Mouse (Mus musculus) CH12.LX (cell line): ENCODE results near the gene Itpka. TPM values are rescaled to one million over a fixed set of nuclear protein-coding genes. Genes with fewer than 3 reads are reported as not detected.

ENCODE experiments used
- DNase-seq: peaks from one replicate; pipeline ENCODE4 v3.0.0-alpha.2; 2013; ENCODE audit errors: extremely low read depth
- H3K27ac ChIP-seq: 2 replicates; pipeline ENCODE4 v1.5.1; 2012; ENCODE audit warnings: low read depth, mild to moderate bottlenecking, control low read depth, moderate library complexity; ENCODE audit not compliant: insufficient read depth
- H3K27me3 ChIP-seq: replicated peaks from 2 replicates; pipeline ENCODE3; 2012; ENCODE audit warnings: inconsistent platforms
- H3K36me3 ChIP-seq, 2 experiments: replicated peaks in 1 of 2; 2 replicates each; pipeline versions ENCODE3 to v1.6.1; 2012; ENCODE audit warnings: inconsistent platforms in 1 of 2, low read length in 1 of 2, mild to moderate bottlenecking in 1 of 2, mixed read lengths in 1 of 2, moderate library complexity in 1 of 2; ENCODE audit not compliant: control insufficient read depth in 1 of 2, insufficient read depth in 1 of 2
- H3K4me1 ChIP-seq, 2 experiments: 2 replicates each; pipeline ENCODE4 v1.6.1; 2012; ENCODE audit warnings: inconsistent platforms in 1 of 2, moderate library complexity in 1 of 2; ENCODE audit not compliant: insufficient read depth in 2 of 2, control insufficient read depth in 1 of 2
- H3K4me2 ChIP-seq: 2 replicates; pipeline ENCODE4 v1.6.1; 2012; ENCODE audit warnings: low read depth, mild to moderate bottlenecking, control low read depth; ENCODE audit not compliant: poor library complexity, insufficient read depth, severe bottlenecking
- H3K4me3 ChIP-seq, 3 experiments: fragments of 150-350 bp in 1 of 3; sonication (generic) in 1 of 3; replicated peaks in 1 of 3; 2 replicates each; pipeline versions ENCODE3 to v1.5.1; 2011 to 2012; ENCODE audit warnings: low read depth in 2 of 3, low read length in 2 of 3, mild to moderate bottlenecking in 2 of 3, moderate library complexity in 2 of 3, control low read depth in 1 of 3, improper control_type of control experiment in 1 of 3, inconsistent platforms in 1 of 3, mixed read lengths in 1 of 3; ENCODE audit not compliant: poor library complexity in 1 of 3
- H3K79me2 ChIP-seq: replicated peaks from 2 replicates; pipeline ENCODE4 v1.6.1; 2012; ENCODE audit warnings: mild to moderate bottlenecking, moderate library complexity; ENCODE audit not compliant: control insufficient read depth, poor library complexity, insufficient read depth, severe bottlenecking; ENCODE audit errors: extremely low read depth
- H3K9ac ChIP-seq: 2 replicates; pipeline ENCODE4 v1.6.1; 2012; ENCODE audit warnings: low read depth, mild to moderate bottlenecking, control low read depth, moderate library complexity; ENCODE audit not compliant: insufficient read depth
- H3K9me3 ChIP-seq: replicated peaks from 2 replicates; pipeline ENCODE3; 2012; ENCODE audit warnings: low read length, inconsistent platforms, mixed read lengths
- CHD2 ChIP-seq: IDR thresholded peaks from 2 replicates; pipeline ENCODE4 v1.6.1; 2011; ENCODE audit warnings: low read length, improper control_type of control experiment
- ELF1 ChIP-seq: IDR thresholded peaks from 2 replicates; pipeline ENCODE4 v1.6.1; 2014; ENCODE audit warnings: low read depth, mild to moderate bottlenecking, inconsistent platforms, low read length, improper control_type of control experiment
- IRF4 ChIP-seq: IDR thresholded peaks from 2 replicates; pipeline ENCODE4 v1.6.1; 2014; ENCODE audit warnings: low read depth, mild to moderate bottlenecking, inconsistent platforms, low read length, improper control_type of control experiment
- JUN ChIP-seq: IDR thresholded peaks from 2 replicates; pipeline ENCODE4 v1.6.1; 2011; ENCODE audit warnings: low read depth, mild to moderate bottlenecking, low read length, improper control_type of control experiment, moderate library complexity; ENCODE audit not compliant: insufficient read depth
- JUND ChIP-seq: conservative IDR thresholded peaks from 2 replicates; pipeline ENCODE4 v1.6.1; 2011; ENCODE audit warnings: low read depth, low read length, improper control_type of control experiment
- MAX ChIP-seq: IDR thresholded peaks from 2 replicates; pipeline ENCODE4 v1.6.1; 2011; ENCODE audit warnings: low read length, improper control_type of control experiment
- NRF1 ChIP-seq: IDR thresholded peaks from 2 replicates; pipeline ENCODE4 v1.6.1; 2014; ENCODE audit warnings: low read depth, mild to moderate bottlenecking, inconsistent platforms, low read length, improper control_type of control experiment, moderate library complexity
- PAX5 ChIP-seq: IDR thresholded peaks from 2 replicates; pipeline ENCODE4 v1.6.1; 2012; ENCODE audit warnings: low read length, inconsistent platforms, mixed read lengths
- SIN3A ChIP-seq: IDR thresholded peaks from 2 replicates; pipeline ENCODE4 v1.6.1; 2012; ENCODE audit warnings: low read length, improper control_type of control experiment, inconsistent platforms
- TBP ChIP-seq: conservative IDR thresholded peaks from 2 replicates; pipeline ENCODE4 v1.6.1; 2011; ENCODE audit warnings: low read depth, low read length, improper control_type of control experiment
- ZMIZ1 ChIP-seq: IDR thresholded peaks from 2 replicates; pipeline ENCODE4 v1.6.1; 2012; ENCODE audit warnings: low read depth, mild to moderate bottlenecking, inconsistent platforms, low read length, improper control_type of control experiment
- dilution Hi-C: fragments of 300-500 bp; cut with MboI; formaldehyde crosslinking; loops from 2 replicates; pipeline ENCODE4 v1.14.3; 2020; ENCODE audit warnings: low sequenced_read_pairs; ENCODE audit not compliant: extremely low pct_unique_long_range_greater_than_20kb, extremely low pct_ligation_motif_present
- in situ Hi-C: fragments of 300-500 bp; cut with MboI; formaldehyde crosslinking; loops from 3 replicates; pipeline ENCODE4 v1.14.3; 2019; ENCODE audit warnings: low sequenced_read_pairs, low pct_ligation_motif_present, low pct_unique_long_range_greater_than_20kb, mixed read lengths
- polyA plus RNA-seq: library from polyadenylated mRNA; unstranded; fragments of >175 nt; gene quantifications from 2 replicates; pipeline ENCODE4 v1.2.1, GENCODE M21; 2012; ENCODE audit warnings: low read depth; ENCODE audit not compliant: insufficient read length
- total RNA-seq, 2 experiments: library from RNA; depleted of rRNA; stranded (reverse); fragments of 300-350 nt in 1 of 2; fragments of >200 nt in 1 of 2; gene quantifications; 2 replicates each; pipeline ENCODE4 v1.2.3; 2012 to 2014

The Itpka gene
- total and polyA plus RNA-seq, 3 experiments: 0.34 to 0.54 (median 0.39) TPM

DNA sequence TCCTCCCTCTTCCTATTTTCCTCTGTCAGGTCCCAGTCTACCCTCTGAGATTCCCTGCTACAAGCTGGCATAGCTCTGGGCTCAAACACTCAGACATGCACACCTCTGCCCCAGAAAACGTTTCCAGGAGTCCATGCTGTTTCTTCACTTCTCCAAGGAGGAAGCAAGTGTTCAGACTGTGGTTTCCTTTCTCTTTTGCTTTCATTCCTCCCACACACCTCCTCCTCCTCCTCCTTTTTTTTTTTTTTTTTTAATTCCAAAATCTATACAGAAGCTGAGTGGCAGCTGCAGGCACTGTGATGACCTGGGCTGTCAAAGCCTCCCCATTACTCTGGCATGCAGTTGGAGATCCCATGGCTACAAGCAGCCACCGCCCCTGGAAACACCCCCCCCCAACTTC, 1.6 kb upstream of the Itpka start:
- Histone ChIP-seq H3K9me3 (no peaks in the 10 kb centered on the region), H3K36me3 (peaks cover 0 to 7% of the 10 kb centered on the region in 2 experiments), H3K27ac (no peak overlapping the region), H3K27me3 (peaks cover 14% of the 10 kb centered on the region), H3K79me2 (no peaks in the 10 kb centered on the region), H3K9ac (no peak overlapping the region), H3K4me1 (peaks cover 6 to 27% of the 10 kb centered on the region in 2 experiments), H3K4me2 (no peak overlapping the region), H3K4me3 (no peak overlapping the region)
- no peak for DNase-seq
- TF ChIP-seq ZMIZ1 (no peak), JUND (no peak), MAX (no peak), IRF4 (no peak), NRF1 (no peak), PAX5 (no peak), ELF1 (no peak)
- in situ Hi-C loops (no loop called here), dilution Hi-C loops (no loop called here)

DNA sequence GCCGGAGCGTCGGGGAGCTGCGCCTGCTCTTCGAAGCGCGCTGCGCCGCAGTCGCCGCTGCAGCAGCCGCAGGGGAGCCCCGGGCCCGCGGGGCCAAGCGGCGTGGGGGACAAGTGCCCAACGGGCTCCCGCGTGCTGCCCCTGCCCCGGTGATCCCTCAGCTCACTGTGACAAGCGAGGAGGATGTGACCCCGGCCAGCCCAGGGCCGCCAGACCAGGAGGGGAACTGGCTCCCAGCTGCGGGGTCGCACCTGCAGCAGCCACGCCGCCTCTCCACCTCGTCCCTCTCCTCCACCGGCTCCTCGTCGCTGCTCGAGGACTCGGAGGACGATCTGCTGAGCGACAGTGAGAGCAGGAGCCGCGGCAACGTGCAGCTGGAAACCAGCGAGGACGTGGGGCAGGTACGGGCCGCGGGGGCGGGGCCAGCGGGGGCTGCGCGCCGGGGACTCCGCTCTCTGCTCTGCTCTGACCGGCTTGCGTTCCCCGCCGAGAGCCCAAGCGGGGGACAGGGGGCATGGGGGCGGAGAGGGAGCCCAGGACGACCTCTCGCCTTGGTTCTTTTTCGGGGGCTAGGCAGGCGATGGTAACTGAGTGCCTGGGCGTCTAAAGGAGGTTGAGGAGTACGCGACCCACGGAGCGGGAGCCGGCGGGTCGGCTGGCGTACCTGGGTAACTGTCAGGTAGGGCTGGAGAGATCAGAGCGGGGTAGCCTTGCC, 481 bp downstream of the Itpka start:
- peaks cover 6 to 27% of the 10 kb centered on the region in 2 experiments for H3K4me1 ChIP-seq
- peak overlapping the region; percentile 2; the same call in 1 of the 2 replicates for H3K9ac ChIP-seq
- H3K4me3 ChIP-seq: peak overlapping the region; percentile 38 to 63 (median 58)
- peaks cover 14% of the 10 kb centered on the region for H3K27me3 ChIP-seq
- no peaks in the 10 kb centered on the region for H3K9me3 ChIP-seq
- no peak overlapping the region for H3K27ac ChIP-seq
- DNase-seq: no peak
- H3K79me2 ChIP-seq: no peaks in the 10 kb centered on the region
- no peaks in the 10 kb centered on the region for H3K36me3 ChIP-seq
- in situ Hi-C loops: no loop called here
- H3K4me2 ChIP-seq: peak overlapping the region; percentile 41
- no peak for TF ChIP-seq TBP
- TF ChIP-seq CHD2: no peak
- TF ChIP-seq SIN3A: no peak
- no peak for TF ChIP-seq PAX5
- no peak for TF ChIP-seq JUN
- dilution Hi-C loops: no loop called here

DNA sequence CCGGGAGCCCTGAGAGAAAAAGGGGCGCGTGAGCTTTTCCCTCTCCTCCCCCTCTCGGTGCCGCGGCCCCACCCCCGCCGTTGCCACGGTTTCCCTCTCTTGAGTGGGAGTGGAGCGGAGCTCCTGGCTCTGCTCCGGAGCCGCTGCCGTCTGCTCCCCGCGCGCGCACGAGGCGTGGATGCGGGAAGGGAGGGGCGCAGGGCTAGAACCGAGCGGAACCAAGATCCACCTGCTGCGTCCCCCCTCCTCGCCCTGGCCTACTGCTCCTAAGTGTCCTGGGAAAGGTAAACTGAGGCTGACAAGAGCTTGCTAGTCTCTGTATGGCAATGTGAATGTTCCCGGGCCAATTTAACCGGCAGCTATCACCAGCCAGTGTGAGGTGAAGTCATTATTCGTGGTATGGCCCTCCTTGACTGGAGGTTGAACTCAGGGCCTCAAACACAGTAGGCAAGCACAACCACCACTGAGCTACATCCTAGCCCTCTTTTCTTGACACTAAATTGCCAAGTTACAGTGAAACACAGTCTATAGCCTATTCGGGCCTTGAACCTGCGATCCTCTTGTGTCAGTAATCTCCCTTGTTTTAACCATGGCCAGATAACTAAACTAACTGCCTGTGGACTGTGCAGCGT, 1.2 kb downstream of the Itpka start:
- Histone ChIP-seq H3K4me3 (no peak overlapping the region), H3K27me3 (peaks cover 14% of the 10 kb centered on the region), H3K9me3 (no peaks in the 10 kb centered on the region), H3K4me1 (peaks cover 6 to 27% of the 10 kb centered on the region in 2 experiments), H3K9ac (no peak overlapping the region), H3K79me2 (no peaks in the 10 kb centered on the region), H3K36me3 (no peaks in the 10 kb centered on the region), H3K27ac (no peak overlapping the region), H3K4me2 (peak overlapping the region; percentile 41)
- in situ Hi-C loops (no loop called here), dilution Hi-C loops (no loop called here)
- no peak for DNase-seq
- TF ChIP-seq TBP: no peak
